Mouse (Mus musculus) G1E (cell line): ENCODE measurements at regions not wholly inside any gene's neighbourhood (a gene's known extent, or its start where the extent isn't known, plus 50 kb on each side); places are given as distances from the start of the nearest gene placed in this dataset.

Experiments used
- ATAC-seq: 2 replicates; pipeline ENCODE4 v1.8.0; 2016; ENCODE audit warnings: mild to moderate bottlenecking; ENCODE audit not compliant: insufficient number of reproducible peaks, poor library complexity, low FRiP score, severe bottlenecking; ENCODE audit errors: extremely low read depth
- DNase-seq: peaks from one replicate; pipeline ENCODE4 v3.0.0; 2012; ENCODE audit warnings: low spot score
- H3K27me3 ChIP-seq: 2 replicates; pipeline ENCODE4 v1.6.1; 2012; ENCODE audit warnings: mild to moderate bottlenecking, low read length, inconsistent platforms; ENCODE audit not compliant: insufficient read depth
- H3K36me3 ChIP-seq: replicated peaks from 2 replicates; pipeline ENCODE3; 2012; ENCODE audit warnings: mild to moderate bottlenecking, inconsistent platforms
- H3K4me1 ChIP-seq: 2 replicates; pipeline ENCODE4 v1.6.1; 2012; ENCODE audit warnings: low read depth, low read length, inconsistent platforms, mixed read lengths; ENCODE audit not compliant: insufficient read depth
- H3K4me3 ChIP-seq: 2 replicates; pipeline ENCODE4 v1.5.1; 2012; ENCODE audit warnings: low read depth, mild to moderate bottlenecking, inconsistent platforms, low read length, moderate library complexity, mixed read lengths
- H3K9me3 ChIP-seq: replicated peaks from 2 replicates; pipeline ENCODE4 v1.6.1; 2012; ENCODE audit warnings: inconsistent platforms
- CTCF ChIP-seq: IDR thresholded peaks from 2 replicates; pipeline ENCODE4 v1.5.1; 2012; ENCODE audit warnings: low read depth, low read length, inconsistent platforms, mixed read lengths
- GATA1 ChIP-seq: IDR thresholded peaks from 2 replicates; pipeline ENCODE4 v1.6.1; 2012; ENCODE audit warnings: borderline replicate concordance, low read length, inconsistent platforms, mixed read lengths
- GATA2 ChIP-seq: IDR thresholded peaks from 2 replicates; pipeline ENCODE4 v1.6.1; 2012; ENCODE audit warnings: low read depth, low read length, inconsistent platforms, borderline replicate concordance
- POLR2AphosphoS5 ChIP-seq: IDR thresholded peaks from 2 replicates; pipeline ENCODE4 v1.6.1; 2012; ENCODE audit warnings: low read depth, low read length, inconsistent platforms; ENCODE audit not compliant: insufficient replicate concordance
- TAL1 ChIP-seq: conservative IDR thresholded peaks from 2 replicates; pipeline ENCODE4 v1.6.1; 2012; ENCODE audit warnings: low read depth, low read length, inconsistent platforms, mixed read lengths

DNA sequence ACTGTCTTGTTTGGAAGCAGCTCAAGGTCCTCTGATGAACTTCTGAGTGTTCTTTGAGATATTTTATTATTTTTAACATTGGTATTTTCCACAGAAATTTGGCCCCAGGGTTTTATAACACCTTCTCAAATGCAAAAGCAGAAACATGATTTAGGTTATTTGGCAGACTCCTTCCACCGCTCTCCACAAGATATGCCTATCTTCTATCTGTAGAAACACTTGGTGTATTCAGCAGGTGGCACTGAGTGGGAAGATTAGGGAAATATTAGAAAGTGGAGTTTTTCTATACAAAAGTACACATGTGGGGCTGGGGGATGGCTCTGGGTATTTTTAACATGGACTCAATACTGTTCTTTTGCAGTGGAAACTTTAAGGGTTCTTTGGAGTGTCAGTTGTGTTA is 475.3 kb downstream of the Dach1 start:
- no peaks in the 10 kb centered on the region for H3K4me1 ChIP-seq
- no peak for DNase-seq

GRCm38 (mm10) chr14:97684617-97685016 is 484.9 kb downstream of the Dach1 start:
- Histone ChIP-seq H3K9me3 (no peaks in the 10 kb centered on the region; the same call in 1 of the 2 replicates), H3K27me3 (no peaks in the 10 kb centered on the region), H3K36me3 (no peaks in the 10 kb centered on the region), H3K4me1 (no peaks in the 10 kb centered on the region), H3K4me3 (no peak overlapping the region)
- DNase-seq = no peak
- TF ChIP-seq CTCF (no peak), GATA2 (no peak), TAL1 (no peak), GATA1 (no peak), POLR2AphosphoS5 (no peak)
- ATAC-seq = no peak

More for the DNA sequence above, 475.3 kb downstream of the Dach1 start:
- H3K36me3 ChIP-seq = no peaks in the 10 kb centered on the region
- H3K27me3 ChIP-seq = no peaks in the 10 kb centered on the region
- TF ChIP-seq CTCF = no peak
- no peak for TF ChIP-seq POLR2AphosphoS5
- no peak for TF ChIP-seq GATA1
- no peak for TF ChIP-seq GATA2
- TF ChIP-seq TAL1 = no peak
- ATAC-seq = no peak
- H3K4me3 ChIP-seq = no peak overlapping the region
- 0 out of 2 replicates have a peak, but pooled peaks cover 4% of the 10 kb centered on the region for H3K9me3 ChIP-seq

- no peak for DNase-seq
- TF ChIP-seq TAL1 = no peak
- TF ChIP-seq POLR2AphosphoS5 = no peak
- TF ChIP-seq GATA2 = no peak
- no peak for TF ChIP-seq GATA1
- no peak for TF ChIP-seq CTCF
These were observed 501.8 kb downstream of the Dach1 start for GRCm38 (mm10) chr14:97667806-97668205.

GRCm38 (mm10) chr14:97638187-97638792 is 531.3 kb downstream of the Dach1 start:
- no peaks in the 10 kb centered on the region for H3K4me1 ChIP-seq
- H3K36me3 ChIP-seq = no peaks in the 10 kb centered on the region
- H3K9me3 ChIP-seq = peaks cover 3% of the 10 kb centered on the region
- H3K4me3 ChIP-seq = no peak overlapping the region
- DNase-seq (no peak), ATAC-seq (no peak)
- TF ChIP-seq GATA2 (no peak), GATA1 (no peak), TAL1 (no peak), POLR2AphosphoS5 (no peak), CTCF (no peak)
- H3K27me3 ChIP-seq = no peaks in the 10 kb centered on the region

More at GRCm38 (mm10) chr14:97667806-97668205, 501.8 kb downstream of the Dach1 start:
- no peaks in the 10 kb centered on the region for H3K36me3 ChIP-seq
- peaks cover 4% of the 10 kb centered on the region; the same call in 1 of the 2 replicates for H3K9me3 ChIP-seq
- H3K4me1 ChIP-seq = no peaks in the 10 kb centered on the region
- no peak overlapping the region for H3K4me3 ChIP-seq
- ATAC-seq = no peak
- H3K27me3 ChIP-seq = no peaks in the 10 kb centered on the region

DNA sequence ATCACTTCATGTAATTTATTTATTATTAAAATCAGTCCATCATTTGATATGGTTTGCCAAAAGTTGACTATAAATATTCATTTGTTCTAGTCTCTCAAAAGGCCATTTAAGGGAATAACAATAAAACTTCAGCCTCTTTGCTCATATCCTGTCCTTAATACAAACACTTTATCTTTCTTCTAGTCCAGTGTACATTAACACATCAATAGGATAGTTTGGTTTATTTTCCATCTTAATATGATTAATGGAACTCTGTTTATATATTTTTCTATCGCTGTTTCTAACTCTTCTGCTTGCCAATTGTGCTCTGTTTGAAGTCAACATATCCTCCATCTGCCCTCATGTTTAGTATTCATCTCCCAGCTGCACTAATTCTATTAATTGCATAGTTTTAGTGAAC is 558.1 kb downstream of the Dach1 start:
- H3K4me1 ChIP-seq = no peaks in the 10 kb centered on the region
- no peak overlapping the region for H3K4me3 ChIP-seq
- DNase-seq (no peak), ATAC-seq (no peak)
- H3K36me3 ChIP-seq = no peaks in the 10 kb centered on the region
- TF ChIP-seq CTCF = no peak
- TF ChIP-seq TAL1 = no peak
- no peak for TF ChIP-seq GATA1
- TF ChIP-seq GATA2 = no peak
- no peak for TF ChIP-seq POLR2AphosphoS5
- H3K9me3 ChIP-seq = no peaks in the 10 kb centered on the region; the same call in 1 of the 2 replicates
- H3K27me3 ChIP-seq = no peaks in the 10 kb centered on the region

- Histone ChIP-seq H3K9me3 (no peaks in the 10 kb centered on the region), H3K4me3 (no peak overlapping the region), H3K4me1 (no peaks in the 10 kb centered on the region), H3K27me3 (no peaks in the 10 kb centered on the region), H3K36me3 (no peaks in the 10 kb centered on the region)
- ATAC-seq (no peak), DNase-seq (no peak)
- TF ChIP-seq TAL1 (no peak), POLR2AphosphoS5 (no peak)
These were observed 572.9 kb downstream of the Dach1 start for GRCm38 (mm10) chr14:97596694-97597093.

GRCm38 (mm10) chr14:97588611-97589010 is 581.0 kb downstream of the Dach1 start:
- no peak for DNase-seq
- TF ChIP-seq CTCF (no peak), TAL1 (no peak), GATA1 (no peak), GATA2 (no peak), POLR2AphosphoS5 (no peak)

More at GRCm38 (mm10) chr14:97588611-97589010, 581.0 kb downstream of the Dach1 start:
- Histone ChIP-seq H3K36me3 (no peaks in the 10 kb centered on the region), H3K9me3 (peaks cover 5% of the 10 kb centered on the region; the same call in 1 of the 2 replicates), H3K4me3 (no peak overlapping the region), H3K27me3 (no peaks in the 10 kb centered on the region), H3K4me1 (no peaks in the 10 kb centered on the region)
- ATAC-seq = no peak
